Mouse (Mus musculus): ENCODE results near the gene Sh3rf1. TPM values are rescaled to one million over a fixed set of nuclear protein-coding genes. Genes with fewer than 3 reads are reported as not detected.
"Not testable (repeated sequence)": the region's sequence is repeated elsewhere in the genome, so short reads cannot be mapped to it uniquely, and the experiment has no call there.

The Sh3rf1 gene
- polyA plus RNA-seq, 1 experiment: 18.3 TPM

- Histone ChIP-seq H3K36me3 (ENCODE audit: control insufficient read depth, insufficient read depth, low read length) (no peaks in the 10 kb centered on the region), H3K4me3 (ENCODE audit: low read depth, low read length) (no peak overlapping the region), H3K27ac (ENCODE audit: insufficient read depth, low read depth, low read length) (no peak overlapping the region), H3K27me3 (ENCODE audit: control insufficient read depth, insufficient read depth, low read length) (no peaks in the 10 kb centered on the region), H3K4me1 (ENCODE audit: control insufficient read depth, insufficient read depth, insufficient read length, low read length) (0 out of 2 replicates have a peak, but pooled peaks cover 3% of the 10 kb centered on the region)
- no peak for TF ChIP-seq CTCF (IDR thresholded peaks at IDR 0.05; ENCODE audit: extremely low read depth, insufficient read length, insufficient replicate concordance, low read depth, low read length)
- TF ChIP-seq POLR2A (IDR thresholded peaks at IDR 0.05; ENCODE audit: low read depth, low read length): no peak
- WGBS: 84% methylated on average over 4 of the region's 4 CpGs
Measured at GRCm38 (mm10) chr8:61409081-61409480, 185.4 kb downstream of the Sh3rf1 start.

- H3K27me3 ChIP-seq (ENCODE audit: control insufficient read depth, insufficient read depth, low read length); H3K27ac ChIP-seq (ENCODE audit: insufficient read depth, low read depth, low read length); H3K4me3 ChIP-seq (ENCODE audit: low read depth, low read length); H3K4me1 ChIP-seq (ENCODE audit: control insufficient read depth, insufficient read depth, insufficient read length, low read length); H3K36me3 ChIP-seq (ENCODE audit: control insufficient read depth, insufficient read depth, low read length): not testable (repeated sequence)
- WGBS: 83% methylated on average over 5 of the region's 5 CpGs
Measured at GRCm38 (mm10) chr8:61409712-61410111, 186.0 kb downstream of the Sh3rf1 start.

- no peak overlapping the region for H3K27ac ChIP-seq (ENCODE audit: insufficient read depth, low read depth, low read length)
- WGBS: 59% methylated on average over 3 of the region's 3 CpGs
- TF ChIP-seq POLR2A (IDR thresholded peaks at IDR 0.05; ENCODE audit: low read depth, low read length): no peak
- TF ChIP-seq CTCF (IDR thresholded peaks at IDR 0.05; ENCODE audit: extremely low read depth, insufficient read length, insufficient replicate concordance, low read depth, low read length): no peak
Measured at GRCm38 (mm10) chr8:61419521-61419920, 195.8 kb downstream of the Sh3rf1 start.

GRCm38 (mm10) chr8:61420166-61420565 lies 196.5 kb downstream of the Sh3rf1 start:
- H3K4me1 ChIP-seq (ENCODE audit: control insufficient read depth, insufficient read depth, insufficient read length, low read length): peaks cover 4% of the 10 kb centered on the region; the same call in 1 of the 2 replicates
- H3K36me3 ChIP-seq (ENCODE audit: control insufficient read depth, insufficient read depth, low read length): no peaks in the 10 kb centered on the region
- WGBS: 43% methylated on average over 6 of the region's 6 CpGs
- H3K4me3 ChIP-seq (ENCODE audit: low read depth, low read length): no peak overlapping the region
- no peak for TF ChIP-seq POLR2A (IDR thresholded peaks at IDR 0.05; ENCODE audit: low read depth, low read length)
- TF ChIP-seq CTCF (IDR thresholded peaks at IDR 0.05; ENCODE audit: extremely low read depth, insufficient read length, insufficient replicate concordance, low read depth, low read length): no peak
- no peak overlapping the region for H3K27ac ChIP-seq (ENCODE audit: insufficient read depth, low read depth, low read length)
- no peaks in the 10 kb centered on the region for H3K27me3 ChIP-seq (ENCODE audit: control insufficient read depth, insufficient read depth, low read length)

More at GRCm38 (mm10) chr8:61419521-61419920, 195.8 kb downstream of the Sh3rf1 start:
- H3K36me3 ChIP-seq (ENCODE audit: control insufficient read depth, insufficient read depth, low read length): no peaks in the 10 kb centered on the region
- no peaks in the 10 kb centered on the region for H3K27me3 ChIP-seq (ENCODE audit: control insufficient read depth, insufficient read depth, low read length)
- H3K4me1 ChIP-seq (ENCODE audit: control insufficient read depth, insufficient read depth, insufficient read length, low read length): peaks cover 4% of the 10 kb centered on the region; the same call in 1 of the 2 replicates
- H3K4me3 ChIP-seq (ENCODE audit: low read depth, low read length): no peak overlapping the region

GRCm38 (mm10) chr8:61421606-61422005 lies 197.9 kb downstream of the Sh3rf1 start:
- TF ChIP-seq CTCF (IDR thresholded peaks at IDR 0.05; ENCODE audit: extremely low read depth, insufficient read length, insufficient replicate concordance, low read depth, low read length) (no peak), POLR2A (IDR thresholded peaks at IDR 0.05; ENCODE audit: low read depth, low read length) (no peak)
- H3K4me3 ChIP-seq (ENCODE audit: low read depth, low read length): no peak overlapping the region
- H3K27me3 ChIP-seq (ENCODE audit: control insufficient read depth, insufficient read depth, low read length): no peaks in the 10 kb centered on the region
- H3K36me3 ChIP-seq (ENCODE audit: control insufficient read depth, insufficient read depth, low read length): no peaks in the 10 kb centered on the region
- H3K27ac ChIP-seq (ENCODE audit: insufficient read depth, low read depth, low read length): no peak overlapping the region
- peaks cover 4% of the 10 kb centered on the region; the same call in 1 of the 2 replicates for H3K4me1 ChIP-seq (ENCODE audit: control insufficient read depth, insufficient read depth, insufficient read length, low read length)
- 95% methylated on average over 11 of the region's 11 CpGs for WGBS

- no peaks in the 10 kb centered on the region for H3K36me3 ChIP-seq (ENCODE audit: control insufficient read depth, insufficient read depth, low read length)
- H3K27ac ChIP-seq (ENCODE audit: insufficient read depth, low read depth, low read length): no peak overlapping the region
- TF ChIP-seq CTCF (IDR thresholded peaks at IDR 0.05; ENCODE audit: extremely low read depth, insufficient read length, insufficient replicate concordance, low read depth, low read length) (no peak), POLR2A (IDR thresholded peaks at IDR 0.05; ENCODE audit: low read depth, low read length) (no peak)
- no peaks in the 10 kb centered on the region for H3K4me1 ChIP-seq (ENCODE audit: control insufficient read depth, insufficient read depth, insufficient read length, low read length)
- no peak overlapping the region for H3K4me3 ChIP-seq (ENCODE audit: low read depth, low read length)
- no peaks in the 10 kb centered on the region for H3K27me3 ChIP-seq (ENCODE audit: control insufficient read depth, insufficient read depth, low read length)
Measured at GRCm38 (mm10) chr8:61425125-61425524, 201.5 kb downstream of the Sh3rf1 start.

GRCm38 (mm10) chr8:61426072-61426471 lies 202.4 kb downstream of the Sh3rf1 start:
- WGBS: 78% methylated on average over 5 of the region's 5 CpGs
- Histone ChIP-seq H3K4me3 (ENCODE audit: low read depth, low read length) (no peak overlapping the region), H3K27me3 (ENCODE audit: control insufficient read depth, insufficient read depth, low read length) (no peaks in the 10 kb centered on the region), H3K27ac (ENCODE audit: insufficient read depth, low read depth, low read length) (no peak overlapping the region), H3K36me3 (ENCODE audit: control insufficient read depth, insufficient read depth, low read length) (no peaks in the 10 kb centered on the region), H3K4me1 (ENCODE audit: control insufficient read depth, insufficient read depth, insufficient read length, low read length) (no peaks in the 10 kb centered on the region)
- TF ChIP-seq POLR2A (IDR thresholded peaks at IDR 0.05; ENCODE audit: low read depth, low read length) (no peak), CTCF (IDR thresholded peaks at IDR 0.05; ENCODE audit: extremely low read depth, insufficient read length, insufficient replicate concordance, low read depth, low read length) (no peak)

GRCm38 (mm10) chr8:61426671-61427070 lies 203.0 kb downstream of the Sh3rf1 start:
- TF ChIP-seq CTCF (IDR thresholded peaks at IDR 0.05; ENCODE audit: extremely low read depth, insufficient read length, insufficient replicate concordance, low read depth, low read length) (no peak), POLR2A (IDR thresholded peaks at IDR 0.05; ENCODE audit: low read depth, low read length) (no peak)
- no peaks in the 10 kb centered on the region for H3K36me3 ChIP-seq (ENCODE audit: control insufficient read depth, insufficient read depth, low read length)
- no peaks in the 10 kb centered on the region for H3K27me3 ChIP-seq (ENCODE audit: control insufficient read depth, insufficient read depth, low read length)
- 74% methylated on average over 5 of the region's 5 CpGs for WGBS
- no peaks in the 10 kb centered on the region for H3K4me1 ChIP-seq (ENCODE audit: control insufficient read depth, insufficient read depth, insufficient read length, low read length)
- H3K4me3 ChIP-seq (ENCODE audit: low read depth, low read length): no peak overlapping the region
- no peak overlapping the region for H3K27ac ChIP-seq (ENCODE audit: insufficient read depth, low read depth, low read length)
